In the genomic region with DNA sequence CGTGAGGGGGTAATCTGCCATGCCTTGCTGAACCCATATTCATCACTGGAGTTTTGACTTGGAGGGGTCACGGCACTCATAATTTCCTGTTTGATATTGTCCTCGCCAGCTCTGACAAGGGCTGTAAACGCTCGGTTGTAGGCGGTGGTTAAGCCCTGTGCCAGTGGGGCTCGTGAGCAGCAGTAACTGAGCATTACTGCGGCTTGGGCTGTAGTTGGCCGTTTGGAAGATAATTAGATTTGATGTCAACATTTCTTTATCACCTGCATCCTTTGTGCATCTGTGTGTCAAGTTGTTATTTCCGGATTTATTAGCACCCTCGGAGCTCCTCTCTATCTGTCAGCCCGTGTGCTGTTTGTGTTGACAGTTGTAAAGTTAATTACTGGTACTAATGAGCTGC, we compare ENCODE assay signal across 29 mouse cellular contexts.
DNase-seq lines count a peak whose midpoint lies in the region; ATAC-seq lines count a peak whose summit lies in the region.
"Had no signal": no experiment of that assay in that cellular context is flagged by ENCODE, and none has a peak within 500 bp of the region (broad histone marks: within the 10 kb centered on the region; RNA-seq: fewer than 3 reads in every experiment).

No protein-coding gene starts in this region.

- peak overlapping the region; percentile 26 for H3K27ac ChIP-seq in hindbrain, embryonic 13.5 days
- H3K27ac ChIP-seq in hindbrain, embryonic 12.5 days: no peak overlapping the region
- peak overlapping the region; percentile 22; the same call in 1 of the 2 replicates for H3K27ac ChIP-seq in midbrain, embryonic 14.5 days (replicated peaks; ENCODE audit: low read depth, low read length)
- no peak overlapping the region for H3K27ac ChIP-seq in midbrain, embryonic 16.5 days (ENCODE audit: low read length)
- H3K27ac ChIP-seq: embryonic facial prominence, embryonic 12.5 days; hindbrain, embryonic 15.5 days; kidney, postnatal 0 days; liver, embryonic 12.5 days; macrophage; stomach, postnatal 0 days had no signal

- no peaks in the 10 kb centered on the region for H3K36me3 ChIP-seq in hindbrain, embryonic 13.5 days
- no peaks in the 10 kb centered on the region for H3K36me3 ChIP-seq in hindbrain, embryonic 12.5 days
- no peaks in the 10 kb centered on the region for H3K36me3 ChIP-seq in midbrain, embryonic 14.5 days (ENCODE audit: control insufficient read depth, insufficient read depth, low read length)
- H3K36me3 ChIP-seq in midbrain, embryonic 16.5 days (ENCODE audit: control insufficient read depth, insufficient read depth, low read length): no peaks in the 10 kb centered on the region
- H3K36me3 ChIP-seq: embryonic facial prominence, embryonic 12.5 days; hindbrain, embryonic 15.5 days; liver, embryonic 12.5 days had no signal

- no peak overlapping the region for H3K9ac ChIP-seq in hindbrain, embryonic 13.5 days
- H3K9ac ChIP-seq in hindbrain, embryonic 12.5 days: no peak overlapping the region
- H3K9ac ChIP-seq in midbrain, embryonic 14.5 days (replicated peaks; ENCODE audit: low read length): no peak overlapping the region
- H3K9ac ChIP-seq in midbrain, embryonic 16.5 days (ENCODE audit: low read depth, low read length): no peak overlapping the region
- H3K9ac ChIP-seq: embryonic facial prominence, embryonic 12.5 days; hindbrain, embryonic 15.5 days; liver, embryonic 12.5 days; liver, postnatal 0 days had no signal

- H3K4me2 ChIP-seq in hindbrain, embryonic 13.5 days: no peak overlapping the region
- no peak overlapping the region for H3K4me2 ChIP-seq in hindbrain, embryonic 12.5 days (replicated peaks)
- no peak overlapping the region for H3K4me2 ChIP-seq in midbrain, embryonic 14.5 days (ENCODE audit: low read length)
- no peak overlapping the region for H3K4me2 ChIP-seq in midbrain, embryonic 16.5 days (ENCODE audit: low read length)
- H3K4me2 ChIP-seq: embryonic facial prominence, embryonic 12.5 days; hindbrain, embryonic 15.5 days; liver, embryonic 12.5 days had no signal

- no peaks in the 10 kb centered on the region for H3K9me3 ChIP-seq in hindbrain, embryonic 13.5 days
- H3K9me3 ChIP-seq in hindbrain, embryonic 12.5 days (replicated peaks): no peaks in the 10 kb centered on the region
- H3K9me3 ChIP-seq in midbrain, embryonic 14.5 days (ENCODE audit: control insufficient read depth, low read length): no peaks in the 10 kb centered on the region
- no peaks in the 10 kb centered on the region for H3K9me3 ChIP-seq in midbrain, embryonic 16.5 days (replicated peaks; ENCODE audit: control insufficient read depth, low read length, poor library complexity, severe bottlenecking)
- H3K9me3 ChIP-seq: embryonic facial prominence, embryonic 12.5 days; G1E; hindbrain, embryonic 15.5 days; liver, embryonic 12.5 days had no signal

- peaks cover 70% of the 10 kb centered on the region for H3K4me1 ChIP-seq in hindbrain, embryonic 13.5 days (replicated peaks)
- H3K4me1 ChIP-seq in hindbrain, embryonic 12.5 days: peaks cover 53% of the 10 kb centered on the region
- peaks cover 54% of the 10 kb centered on the region for H3K4me1 ChIP-seq in midbrain, embryonic 14.5 days (ENCODE audit: control insufficient read depth, insufficient read depth, low read length)
- H3K4me1 ChIP-seq in midbrain, embryonic 16.5 days (ENCODE audit: control insufficient read depth, insufficient read depth, low read length): peaks cover 32% of the 10 kb centered on the region
- H3K4me1 ChIP-seq: liver, embryonic 12.5 days had no signal

- no peak overlapping the region for H3K4me3 ChIP-seq in hindbrain, embryonic 13.5 days
- H3K4me3 ChIP-seq in hindbrain, embryonic 12.5 days: no peak overlapping the region
- no peak overlapping the region for H3K4me3 ChIP-seq in midbrain, embryonic 14.5 days (replicated peaks; ENCODE audit: low read depth, low read length)
- H3K4me3 ChIP-seq in midbrain, embryonic 16.5 days (ENCODE audit: low read depth, low read length): no peak overlapping the region
- H3K4me3 ChIP-seq: embryonic facial prominence, embryonic 12.5 days; hindbrain, embryonic 15.5 days; liver, embryonic 12.5 days had no signal

- DNase-seq in embryo, embryonic 10.5 days (ENCODE audit: low spot score): peak; percentile 50
- no peak for DNase-seq in embryo, embryonic 11 days
- peak; percentile 58 for DNase-seq in midbrain, embryonic 14.5 days
- peak; percentile 56 for DNase-seq in retina, embryonic 14.5 days (ENCODE audit: low spot score)
- no peak for DNase-seq in thymus, postnatal 14 days
- DNase-seq: adrenal gland, postnatal 14 days; cerebellum, adult 11-12 months; cerebellum, postnatal 10 days; gastrocnemius, postnatal 10 days; kidney, adult 8-10 months; kidney, postnatal 4 days; layer of hippocampus, postnatal 36 days; left cerebral cortex, postnatal 4 days; liver, postnatal 0 days; right cerebral cortex, postnatal 4 days; thymus, adult 18-20 months; thymus, postnatal 36 days had no signal

- 30% methylated on average over 12 of the region's 12 CpGs for WGBS in hindbrain, embryonic 13.5 days
- WGBS in hindbrain, embryonic 12.5 days: 43% methylated on average over 12 of the region's 12 CpGs
- WGBS in midbrain, embryonic 14.5 days: 37% methylated on average over 12 of the region's 12 CpGs
- 37% methylated on average over 12 of the region's 12 CpGs for WGBS in midbrain, embryonic 16.5 days

- peaks cover 51% of the 10 kb centered on the region for H3K27me3 ChIP-seq in hindbrain, embryonic 13.5 days
- peaks cover 6% of the 10 kb centered on the region; the same call in 1 of the 2 replicates for H3K27me3 ChIP-seq in hindbrain, embryonic 12.5 days
- H3K27me3 ChIP-seq in midbrain, embryonic 14.5 days (ENCODE audit: control insufficient read depth, insufficient read depth, low read length): 0 out of 2 replicates have a peak, but pooled peaks cover 6% of the 10 kb centered on the region
- no peaks in the 10 kb centered on the region for H3K27me3 ChIP-seq in midbrain, embryonic 16.5 days (ENCODE audit: control insufficient read depth, insufficient read depth, low read depth, low read length)
- H3K27me3 ChIP-seq: liver, embryonic 12.5 days had no signal

- no peak for ATAC-seq in hindbrain, embryonic 13.5 days (ENCODE audit: low FRiP score)
- ATAC-seq in hindbrain, embryonic 12.5 days (ENCODE audit: low FRiP score): no peak
- no peak for ATAC-seq in midbrain, embryonic 14.5 days (ENCODE audit: low FRiP score, low TSS enrichment)
- ATAC-seq in midbrain, embryonic 16.5 days: no peak
- ATAC-seq: inflammation-experienced regulatory T-cells, adult 6 months; liver, embryonic 12.5 days; liver, postnatal 0 days; lung, postnatal 0 days had no signal

Comparison
In these comparisons a context has a peak if more than half of its experiments do, and no peak if none do; other contexts are left out.
1. DNase-seq: peak in embryo, embryonic 10.5 days (single experiment), midbrain, embryonic 14.5 days (single experiment) and retina, embryonic 14.5 days (single experiment); none in embryo, embryonic 11 days (single experiment) and thymus, postnatal 14 days (single experiment).
2. H3K27ac ChIP-seq: peak in hindbrain, embryonic 13.5 days (single experiment) and midbrain, embryonic 14.5 days (single experiment); none in hindbrain, embryonic 12.5 days (single experiment) and midbrain, embryonic 16.5 days (single experiment).